Mouse (Mus musculus) urinary bladder, postnatal 25 days (tissue): ENCODE measurements around the gene Pllp.

Experiments
- DNase-seq: peaks from one replicate; pipeline ENCODE4 v3.0.0; 2022; ENCODE audit warnings: low spot score

Gene Pllp

GRCm38 (mm10) chr8:94646165-94646564, 49.9 kb downstream of the Pllp start:
- no peak for DNase-seq

DNA sequence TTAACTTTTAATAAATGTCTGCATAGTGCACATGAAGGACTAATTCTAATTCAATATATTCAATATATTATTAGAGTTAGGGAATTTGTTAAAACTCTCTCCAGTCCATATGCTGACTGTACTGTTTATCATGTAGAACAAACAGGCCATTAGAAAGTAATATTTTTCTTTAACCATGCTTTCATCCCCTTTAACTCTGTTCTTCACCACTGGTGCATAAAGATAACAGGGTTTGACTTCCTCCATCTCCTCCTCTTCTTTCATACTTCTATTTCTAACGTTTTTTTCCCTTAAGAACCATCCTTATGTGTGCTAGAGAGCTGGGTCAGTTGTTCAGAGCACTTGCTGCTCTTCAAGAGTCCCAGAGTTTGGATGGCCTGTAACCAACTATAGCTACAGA, 50.9 kb downstream of the Pllp start:
- DNase-seq: no peak

GRCm38 (mm10) chr8:94641938-94642337, 54.1 kb downstream of the Pllp start:
- no peak for DNase-seq

DNA sequence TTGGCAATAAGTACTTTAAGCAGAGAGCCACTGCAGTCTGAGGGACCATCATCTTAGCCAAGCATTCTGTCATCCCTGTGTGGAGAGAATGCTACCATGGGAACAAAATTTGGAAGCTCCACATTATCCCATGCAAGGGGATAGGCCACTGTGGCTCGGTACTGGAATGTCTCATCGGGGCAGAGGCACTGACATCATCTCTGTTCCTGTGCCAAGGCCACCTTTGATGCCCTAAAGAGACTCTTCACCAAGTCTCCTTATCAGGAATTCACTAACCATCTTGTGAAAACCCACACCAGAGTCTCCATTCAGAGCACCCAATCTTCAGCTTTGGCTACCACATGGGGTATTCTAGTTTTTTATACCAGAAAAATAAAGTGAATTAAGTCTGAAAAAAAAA, 54.9 kb downstream of the Pllp start:
- DNase-seq: no peak

DNA sequence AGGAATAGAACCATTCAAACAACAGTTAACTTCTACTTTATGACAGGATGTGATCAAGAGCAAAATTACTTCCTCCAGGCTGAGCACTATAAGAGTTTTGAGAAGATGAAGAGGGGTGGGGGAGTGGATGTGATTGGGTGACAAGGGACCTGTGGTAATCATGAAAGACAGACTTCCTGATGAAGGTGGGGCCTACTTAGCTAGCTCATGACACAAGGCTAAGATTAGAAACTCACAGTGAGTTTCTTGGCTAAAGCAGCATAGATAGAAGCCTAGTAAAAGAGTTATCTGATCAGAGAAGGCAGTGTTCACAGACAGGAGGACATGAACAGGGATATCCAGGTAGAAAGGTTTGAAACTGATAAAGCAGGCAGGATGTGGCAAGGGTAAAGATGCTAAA, 61.9 kb downstream of the Pllp start:
- no peak for DNase-seq

- DNase-seq: no peak
These were observed 62.4 kb downstream of the Pllp start for GRCm38 (mm10) chr8:94633564-94634194.
